Mouse (Mus musculus) embryonic fibroblast, embryonic 13.5 days (primary cell): ENCODE data around the gene Frat2.

Source experiments
- CTCF ChIP-seq: IDR thresholded peaks from 2 replicates; pipeline ENCODE4 v1.5.1; 2011; ENCODE audit warnings: mild to moderate bottlenecking, control low read depth, low read length, moderate library complexity, borderline replicate concordance; ENCODE audit not compliant: insufficient read depth
- POLR2A ChIP-seq: IDR thresholded peaks from 2 replicates; pipeline ENCODE4 v1.6.1; 2011; ENCODE audit warnings: low read depth, mild to moderate bottlenecking, control low read depth, low read length, moderate library complexity

DNA sequence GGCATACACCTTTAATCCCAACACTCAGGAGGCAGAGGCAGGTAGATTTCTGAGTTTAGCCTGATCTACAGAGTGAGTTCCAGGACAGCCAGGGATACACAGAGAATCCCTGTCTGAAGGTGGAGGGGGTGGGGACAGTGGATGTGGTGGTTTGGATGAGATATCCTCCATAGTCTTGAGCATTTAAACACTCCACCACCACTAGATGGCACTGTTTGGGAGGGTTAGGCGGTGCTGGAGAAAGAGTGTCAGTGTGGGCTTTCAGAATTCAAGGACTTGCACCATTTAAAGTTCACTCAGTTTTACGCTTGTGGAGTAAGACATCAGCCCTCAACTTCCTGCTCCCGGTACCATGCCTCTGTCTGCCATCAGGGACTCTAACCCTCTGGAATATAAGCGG lies 42.1 kb downstream of the Frat2 start:
- TF ChIP-seq CTCF: no peak
- no peak for TF ChIP-seq POLR2A
